Mouse (Mus musculus): ENCODE measurements around the gene Gimap9. TPM values are rescaled to one million over a fixed set of nuclear protein-coding genes. Genes with fewer than 3 reads are reported as not detected.

The Gimap9 gene
- total and polyA plus RNA-seq, 2 experiments from 2014 or later = 1.2 to 2.1 TPM

DNA sequence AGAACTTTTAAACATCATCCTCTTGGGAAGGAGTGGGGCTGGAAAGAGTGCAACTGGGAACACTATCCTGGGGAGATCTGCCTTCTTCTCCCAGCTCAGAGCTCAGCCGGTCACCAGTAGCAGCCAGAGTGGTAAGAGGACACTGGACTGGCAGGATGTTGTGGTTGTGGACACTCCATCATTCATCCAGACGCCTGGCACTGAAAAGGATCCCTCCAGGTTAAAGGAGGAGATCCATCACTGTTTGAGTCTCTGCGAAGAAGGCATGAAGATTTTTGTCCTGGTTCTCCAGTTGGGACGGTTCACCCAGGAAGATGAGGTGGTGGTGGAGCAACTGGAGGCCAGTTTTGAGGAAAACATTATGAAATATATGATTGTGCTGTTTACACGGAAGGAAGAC is 17.2 kb upstream of the Gimap9 start:
- H3K9ac ChIP-seq (replicated peaks; ENCODE audit: low read length) = no peak overlapping the region
- no peaks in the 10 kb centered on the region for H3K27me3 ChIP-seq (ENCODE audit: insufficient read depth, low read length)
- no peak for TF ChIP-seq CTCF (IDR thresholded peaks at IDR 0.05; ENCODE audit: low read depth)
- DNase-seq (ENCODE audit: low spot score) (no peak), ATAC-seq (no peak)
- H3K4me2 ChIP-seq (ENCODE audit: low read depth, low read length) = no peak overlapping the region
- H3K9me3 ChIP-seq (ENCODE audit: low read length) = no peaks in the 10 kb centered on the region
- H3K36me3 ChIP-seq (ENCODE audit: insufficient read depth, low read length) = no peaks in the 10 kb centered on the region
- WGBS = 85% methylated on average over 5 of the region's 5 CpGs
- H3K4me3 ChIP-seq (ENCODE audit: low read length) = no peak overlapping the region
- H3K27ac ChIP-seq = no peak overlapping the region
- no peaks in the 10 kb centered on the region for H3K4me1 ChIP-seq (ENCODE audit: insufficient read depth, low read length)

- 82% methylated on average over 4 of the region's 4 CpGs for WGBS
- no peak overlapping the region for H3K9ac ChIP-seq (replicated peaks; ENCODE audit: low read length)
These were observed 11.2 kb upstream of the Gimap9 start for GRCm38 (mm10) chr6:48664750-48665149.

DNA sequence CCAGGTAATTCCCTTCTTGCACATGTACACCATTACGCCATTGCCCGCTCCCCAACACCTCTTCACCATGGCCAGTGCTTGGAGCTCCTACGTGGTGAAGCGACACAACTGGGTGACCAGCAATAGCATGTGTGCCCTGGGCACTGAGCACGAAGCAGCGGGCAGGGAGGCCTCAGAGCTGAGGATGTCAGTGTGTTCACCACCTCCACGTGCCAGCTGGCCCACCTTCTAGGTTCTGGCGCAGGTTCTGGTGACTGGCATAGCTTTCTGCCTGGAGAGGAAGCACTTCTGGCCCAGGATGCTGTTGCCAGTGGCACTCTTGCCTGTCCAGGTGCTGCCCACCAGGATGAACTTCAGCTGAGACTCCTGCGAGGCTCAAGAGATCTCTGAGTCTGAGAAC is 10.5 kb upstream of the Gimap9 start:
- no peaks in the 10 kb centered on the region for H3K4me1 ChIP-seq (ENCODE audit: insufficient read depth, low read length)
- ATAC-seq (no peak), DNase-seq (ENCODE audit: low spot score) (no peak)
- H3K9me3 ChIP-seq (ENCODE audit: low read length) = no peaks in the 10 kb centered on the region
- no peak overlapping the region for H3K9ac ChIP-seq (replicated peaks; ENCODE audit: low read length)
- H3K36me3 ChIP-seq (ENCODE audit: insufficient read depth, low read length) = no peaks in the 10 kb centered on the region
- H3K4me2 ChIP-seq (ENCODE audit: low read depth, low read length) = no peak overlapping the region
- no peak overlapping the region for H3K27ac ChIP-seq
- no peak overlapping the region for H3K4me3 ChIP-seq (ENCODE audit: low read length)
- H3K27me3 ChIP-seq (ENCODE audit: insufficient read depth, low read length) = no peaks in the 10 kb centered on the region
- no peak for TF ChIP-seq CTCF (IDR thresholded peaks at IDR 0.05; ENCODE audit: low read depth)
- WGBS = 96% methylated on average over 9 of the region's 9 CpGs

More at GRCm38 (mm10) chr6:48664750-48665149, 11.2 kb upstream of the Gimap9 start:
- Histone ChIP-seq H3K36me3 (ENCODE audit: insufficient read depth, low read length) (no peaks in the 10 kb centered on the region), H3K27ac (no peak overlapping the region), H3K4me2 (ENCODE audit: low read depth, low read length) (no peak overlapping the region), H3K27me3 (ENCODE audit: insufficient read depth, low read length) (no peaks in the 10 kb centered on the region), H3K9me3 (ENCODE audit: low read length) (no peaks in the 10 kb centered on the region), H3K4me1 (ENCODE audit: insufficient read depth, low read length) (no peaks in the 10 kb centered on the region), H3K4me3 (ENCODE audit: low read length) (no peak overlapping the region)
- no peak for TF ChIP-seq CTCF (IDR thresholded peaks at IDR 0.05; ENCODE audit: low read depth)
- DNase-seq (ENCODE audit: low spot score) = no peak
- no peak for ATAC-seq

DNA sequence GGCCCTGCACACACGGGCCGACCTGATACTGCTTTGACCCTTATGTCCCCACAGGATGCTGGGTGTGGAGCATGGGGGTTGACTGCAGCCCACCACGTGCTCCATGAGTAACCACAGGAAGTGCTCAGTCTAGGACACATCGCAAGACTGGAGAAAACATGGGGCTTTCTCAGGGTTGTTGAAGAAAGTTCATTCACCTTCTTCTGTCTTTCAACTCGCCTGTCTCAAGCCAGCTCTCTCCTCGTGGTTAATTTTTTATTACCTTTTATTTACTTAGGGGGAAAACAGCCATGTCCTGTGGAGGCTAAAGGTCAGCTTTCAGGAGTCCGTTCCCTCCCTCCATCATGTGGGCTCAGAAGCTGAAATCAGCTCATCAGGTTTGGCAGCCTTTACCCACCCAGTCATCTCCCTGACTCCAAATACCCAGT is 9.8 kb upstream of the Gimap9 start:
- no peak for TF ChIP-seq CTCF (IDR thresholded peaks at IDR 0.05; ENCODE audit: low read depth)
- Histone ChIP-seq H3K27ac (no peak overlapping the region), H3K36me3 (ENCODE audit: insufficient read depth, low read length) (no peaks in the 10 kb centered on the region), H3K9ac (replicated peaks; ENCODE audit: low read length) (no peak overlapping the region), H3K4me2 (ENCODE audit: low read depth, low read length) (no peak overlapping the region), H3K4me3 (ENCODE audit: low read length) (no peak overlapping the region), H3K4me1 (ENCODE audit: insufficient read depth, low read length) (no peaks in the 10 kb centered on the region), H3K27me3 (ENCODE audit: insufficient read depth, low read length) (no peaks in the 10 kb centered on the region), H3K9me3 (ENCODE audit: low read length) (no peaks in the 10 kb centered on the region)
- 64% methylated on average over 7 of the region's 7 CpGs for WGBS
- ATAC-seq (no peak), DNase-seq (ENCODE audit: low spot score) (no peak)

GRCm38 (mm10) chr6:48668022-48668421 is 7.9 kb upstream of the Gimap9 start:
- H3K4me3 ChIP-seq (ENCODE audit: low read length) = no peak overlapping the region
- TF ChIP-seq CTCF (IDR thresholded peaks at IDR 0.05; ENCODE audit: low read depth) = no peak
- no peaks in the 10 kb centered on the region for H3K36me3 ChIP-seq (ENCODE audit: insufficient read depth, low read length)
- no peaks in the 10 kb centered on the region for H3K27me3 ChIP-seq (ENCODE audit: insufficient read depth, low read length)
- no peaks in the 10 kb centered on the region for H3K9me3 ChIP-seq (ENCODE audit: low read length)
- ATAC-seq = no peak
- H3K4me2 ChIP-seq (ENCODE audit: low read depth, low read length) = no peak overlapping the region
- no peak for DNase-seq (ENCODE audit: low spot score)
- no peaks in the 10 kb centered on the region for H3K4me1 ChIP-seq (ENCODE audit: insufficient read depth, low read length)
- H3K27ac ChIP-seq = no peak overlapping the region
- H3K9ac ChIP-seq (replicated peaks; ENCODE audit: low read length) = no peak overlapping the region

DNA sequence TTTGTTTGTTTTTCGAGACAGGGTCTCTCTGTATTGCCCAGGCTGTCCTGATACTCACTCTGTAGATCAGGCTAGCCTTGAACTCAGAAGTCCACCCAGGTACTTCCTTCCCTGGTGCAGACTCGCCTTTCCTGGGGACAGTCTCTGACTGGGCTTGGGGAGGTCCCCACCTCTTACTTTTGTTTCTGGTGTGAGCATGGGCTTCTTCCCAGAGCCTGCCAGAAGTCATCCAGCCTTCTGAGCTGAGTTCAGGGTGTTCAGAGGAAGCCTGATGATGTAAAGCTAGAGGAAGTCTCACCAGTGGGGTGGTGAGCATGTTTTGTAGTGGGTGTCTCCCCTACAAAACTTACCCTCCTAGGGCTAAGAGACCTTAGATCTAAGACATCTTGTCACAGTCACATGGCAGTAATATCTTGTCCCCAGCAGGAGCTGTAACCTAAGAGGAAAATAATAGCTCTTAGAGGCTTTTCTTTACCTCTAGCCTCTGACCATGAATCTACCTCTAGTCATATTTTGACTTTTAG is 6.4 kb upstream of the Gimap9 start:
- Histone ChIP-seq H3K4me3 (ENCODE audit: low read length) (no peak overlapping the region), H3K27ac (no peak overlapping the region), H3K36me3 (ENCODE audit: insufficient read depth, low read length) (no peaks in the 10 kb centered on the region), H3K4me1 (ENCODE audit: insufficient read depth, low read length) (no peaks in the 10 kb centered on the region), H3K4me2 (ENCODE audit: low read depth, low read length) (no peak overlapping the region), H3K9ac (replicated peaks; ENCODE audit: low read length) (no peak overlapping the region), H3K9me3 (ENCODE audit: low read length) (no peaks in the 10 kb centered on the region), H3K27me3 (ENCODE audit: insufficient read depth, low read length) (no peaks in the 10 kb centered on the region)
- ATAC-seq (no peak), DNase-seq (ENCODE audit: low spot score) (no peak)
- WGBS = 67% methylated on average over 2 of the region's 2 CpGs
- TF ChIP-seq CTCF (IDR thresholded peaks at IDR 0.05; ENCODE audit: low read depth) = no peak

DNA sequence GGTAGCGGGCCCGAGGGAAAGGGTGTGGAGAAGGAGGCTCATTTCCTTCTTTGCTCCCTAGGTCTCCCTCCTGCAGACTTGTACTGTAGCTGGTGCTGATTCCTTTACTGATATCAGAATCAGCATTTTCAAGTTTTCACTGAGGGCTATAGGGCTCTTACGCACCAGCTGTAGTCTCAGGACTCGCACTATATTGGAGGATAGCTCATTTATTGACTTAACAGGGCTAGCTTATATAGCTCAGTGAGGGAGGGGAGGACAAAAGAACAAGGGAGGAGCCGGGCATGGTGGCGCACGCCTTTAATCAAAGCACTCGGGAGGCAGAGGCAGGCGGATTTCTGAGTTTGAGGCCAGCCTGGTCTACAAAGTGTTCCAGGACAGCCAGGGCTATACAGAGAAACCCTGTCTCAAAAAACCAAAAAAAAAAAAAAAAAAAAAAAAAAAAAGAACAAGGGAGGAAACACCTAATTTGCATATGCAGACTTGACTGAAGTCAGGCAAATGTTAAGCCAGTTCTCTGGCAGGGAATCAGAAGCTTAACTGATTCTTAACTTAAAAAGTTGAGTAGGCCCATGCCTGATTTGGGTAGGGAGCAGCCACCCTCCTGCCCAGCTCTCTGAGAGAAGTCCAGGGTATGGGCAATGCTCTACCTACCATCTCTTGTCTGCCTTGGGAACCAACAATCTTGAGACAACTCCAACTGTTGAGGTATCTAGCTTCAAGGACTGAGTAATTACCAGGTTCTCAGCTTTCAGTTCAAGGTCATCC is 1.5 kb upstream of the Gimap9 start:
- TF ChIP-seq CTCF (IDR thresholded peaks at IDR 0.05; ENCODE audit: low read depth) = no peak
- no peak overlapping the region for H3K9ac ChIP-seq (replicated peaks; ENCODE audit: low read length)
- no peak for DNase-seq (ENCODE audit: low spot score)
- H3K27me3 ChIP-seq (ENCODE audit: insufficient read depth, low read length) = no peaks in the 10 kb centered on the region
- H3K36me3 ChIP-seq (ENCODE audit: insufficient read depth, low read length) = no peaks in the 10 kb centered on the region
- H3K4me1 ChIP-seq (ENCODE audit: insufficient read depth, low read length) = no peaks in the 10 kb centered on the region
- no peaks in the 10 kb centered on the region for H3K9me3 ChIP-seq (ENCODE audit: low read length)
- H3K4me2 ChIP-seq (ENCODE audit: low read depth, low read length) = no peak overlapping the region
- H3K4me3 ChIP-seq (ENCODE audit: low read length) = no peak overlapping the region
- no peak overlapping the region for H3K27ac ChIP-seq
- no peak for ATAC-seq
- 93% methylated on average over 9 of the region's 9 CpGs for whole genome bisulfite sequencing
